Mouse (Mus musculus) thymus, postnatal 4 days (tissue): ENCODE measurements around the gene Gm7030.
"Not testable (repeated sequence)": the region's sequence is repeated elsewhere in the genome, so short reads cannot be mapped to it uniquely, and the experiment has no call there.

Source experiments
- DNase-seq: peaks from one replicate; pipeline ENCODE4 v3.0.0; 2021

The Gm7030 gene

DNA sequence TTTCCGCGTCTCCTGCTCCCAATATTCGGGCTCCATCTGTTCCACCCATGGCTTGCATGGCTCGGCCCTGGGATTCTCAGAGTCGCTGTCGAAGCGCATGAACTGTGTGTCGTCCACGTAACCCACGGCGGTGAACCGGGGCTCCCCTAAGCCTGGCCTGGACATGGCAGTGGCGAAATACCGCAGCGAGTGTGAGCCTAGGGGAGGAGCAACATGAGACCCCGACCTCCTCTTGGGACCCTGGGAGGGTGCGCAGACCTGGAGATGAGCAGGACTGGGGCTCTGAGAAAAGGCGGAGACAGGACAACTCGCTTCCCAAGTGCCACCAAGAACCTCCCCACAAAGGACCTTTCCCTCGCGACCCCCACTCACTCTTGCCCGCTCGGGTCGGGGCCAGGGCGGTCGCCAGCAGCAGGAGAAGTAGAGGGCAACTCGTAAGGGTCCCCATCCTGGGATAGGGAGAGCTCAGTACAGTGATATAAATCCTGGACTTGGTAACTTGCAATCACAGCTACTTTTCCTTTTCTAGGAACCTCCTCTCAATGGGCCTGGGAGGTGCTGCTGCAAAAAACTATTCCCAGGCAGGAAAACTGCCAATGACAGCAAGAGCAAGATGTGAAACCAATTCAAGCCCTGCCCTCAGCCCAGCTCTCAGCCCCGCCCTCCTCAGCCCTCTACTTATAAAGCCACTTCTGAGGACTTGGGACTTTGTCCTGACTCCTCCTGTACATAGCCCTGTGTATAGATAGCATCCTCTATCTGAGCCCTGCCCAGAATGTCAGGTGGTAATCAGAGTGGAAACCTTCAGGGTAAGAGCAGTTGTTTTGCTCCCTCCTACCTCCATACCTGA is at the start of gene Gm7030:
Gene Gm7030 (minus strand): TSS at position 458 of the 850 bp plus-strand sequence.
- DNase-seq = peak; percentile 45

DNA sequence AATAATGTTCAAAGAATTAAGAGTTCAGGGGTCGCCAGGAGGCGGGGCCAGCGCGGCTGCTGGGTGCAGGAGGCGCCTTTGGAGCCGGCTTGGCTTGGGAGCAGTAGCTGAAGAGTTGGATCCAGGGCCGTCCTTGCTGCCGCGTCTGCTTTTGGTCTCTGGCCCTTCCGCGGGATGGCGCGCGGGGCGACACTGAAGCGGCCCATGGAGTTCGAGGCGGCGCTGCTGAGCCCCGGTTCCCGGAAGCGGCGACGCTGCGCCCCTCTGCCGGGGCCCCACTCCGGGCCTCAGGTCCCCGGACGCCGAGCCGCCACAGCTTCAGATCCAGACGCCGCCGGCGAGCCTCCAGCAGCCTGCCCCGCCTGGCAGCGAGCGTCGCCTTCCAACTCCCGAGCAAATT is 49.7 kb upstream of the Gm7030 start:
- peak; percentile 80 for DNase-seq

DNA sequence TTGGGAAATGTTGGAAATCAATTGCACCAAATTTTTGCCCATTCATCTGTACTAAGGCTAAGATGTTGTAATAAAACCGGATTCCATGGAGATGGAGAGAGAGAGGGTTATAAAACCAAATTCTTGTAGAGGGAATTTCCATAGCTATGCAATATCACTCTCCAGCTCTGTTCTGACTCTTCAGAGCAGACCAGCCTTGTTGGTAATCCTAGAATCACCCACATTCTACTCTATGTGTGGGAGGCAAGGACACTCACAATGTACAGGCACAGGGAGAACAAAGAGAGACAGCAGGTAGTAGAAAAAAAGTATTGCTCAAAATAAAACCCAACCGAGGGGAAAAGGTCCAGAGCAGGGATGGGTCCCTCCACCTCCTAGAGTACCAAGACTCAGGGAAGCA is 46.9 kb upstream of the Gm7030 start:
- DNase-seq = not testable (repeated sequence)

DNA sequence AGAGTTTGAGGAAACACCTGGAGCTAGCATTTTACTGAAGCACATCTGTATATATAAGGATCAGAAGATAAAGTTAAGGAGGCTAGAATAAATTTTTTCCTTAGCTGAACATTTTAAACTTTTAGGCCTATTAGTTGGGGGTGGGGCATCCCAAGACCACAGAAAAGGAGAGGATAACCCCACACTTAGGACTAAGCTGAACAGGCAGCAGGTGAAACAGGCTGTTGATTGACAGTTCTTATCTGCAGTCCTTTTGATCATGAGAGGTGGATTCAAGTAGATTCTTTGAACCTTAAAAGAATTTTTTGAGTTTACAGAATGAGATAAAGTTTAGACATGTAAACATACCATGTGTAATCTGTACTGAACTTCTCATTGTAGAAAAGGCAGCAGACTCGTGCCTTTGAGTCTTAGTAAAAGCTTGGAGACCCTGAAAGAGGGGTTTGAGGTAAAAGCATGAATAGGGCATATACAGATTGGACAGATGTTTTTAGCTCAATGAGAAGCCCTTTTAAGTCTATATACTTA is 41.1 kb upstream of the Gm7030 start:
- DNase-seq = no peak

DNA sequence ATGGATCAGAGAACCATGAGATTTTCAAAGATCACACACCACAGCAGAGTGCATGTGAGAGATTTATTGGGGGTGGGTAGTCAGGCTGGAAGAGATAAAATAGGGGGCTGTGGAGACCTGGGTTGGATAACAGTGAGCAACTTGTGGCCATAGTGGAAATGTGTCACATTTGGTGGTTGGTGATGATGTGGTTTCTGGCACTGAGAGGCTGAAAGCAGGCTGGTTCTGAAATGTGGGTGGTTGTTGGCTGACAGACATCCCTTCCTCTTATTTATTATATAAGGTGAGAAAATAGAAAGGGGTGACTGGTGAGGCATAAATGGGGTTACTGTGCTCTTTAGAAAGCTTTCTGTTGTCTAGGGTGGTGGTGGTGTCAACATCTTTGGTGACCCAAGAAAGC is 40.5 kb upstream of the Gm7030 start:
- no peak for DNase-seq

DNA sequence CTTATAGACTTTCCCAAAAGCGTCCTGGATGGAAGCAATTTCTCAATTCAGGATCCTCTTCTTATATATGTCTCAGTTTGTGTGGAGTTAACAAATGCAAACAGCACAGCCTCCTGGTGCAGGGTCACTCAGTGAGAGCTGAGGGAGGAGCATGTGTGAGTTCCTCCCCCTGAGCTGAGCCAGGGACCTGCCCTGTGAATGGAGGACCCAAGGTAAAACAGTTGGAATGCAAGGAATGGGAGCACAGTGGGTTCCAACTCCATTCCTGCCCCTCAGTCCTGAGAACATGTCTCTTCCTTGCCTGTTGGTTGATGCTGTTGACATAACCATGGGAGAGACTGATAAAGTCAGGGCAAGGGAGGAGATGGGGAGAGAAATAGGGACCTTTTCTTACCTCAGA is 39.9 kb upstream of the Gm7030 start:
- DNase-seq = not testable (repeated sequence)

DNA sequence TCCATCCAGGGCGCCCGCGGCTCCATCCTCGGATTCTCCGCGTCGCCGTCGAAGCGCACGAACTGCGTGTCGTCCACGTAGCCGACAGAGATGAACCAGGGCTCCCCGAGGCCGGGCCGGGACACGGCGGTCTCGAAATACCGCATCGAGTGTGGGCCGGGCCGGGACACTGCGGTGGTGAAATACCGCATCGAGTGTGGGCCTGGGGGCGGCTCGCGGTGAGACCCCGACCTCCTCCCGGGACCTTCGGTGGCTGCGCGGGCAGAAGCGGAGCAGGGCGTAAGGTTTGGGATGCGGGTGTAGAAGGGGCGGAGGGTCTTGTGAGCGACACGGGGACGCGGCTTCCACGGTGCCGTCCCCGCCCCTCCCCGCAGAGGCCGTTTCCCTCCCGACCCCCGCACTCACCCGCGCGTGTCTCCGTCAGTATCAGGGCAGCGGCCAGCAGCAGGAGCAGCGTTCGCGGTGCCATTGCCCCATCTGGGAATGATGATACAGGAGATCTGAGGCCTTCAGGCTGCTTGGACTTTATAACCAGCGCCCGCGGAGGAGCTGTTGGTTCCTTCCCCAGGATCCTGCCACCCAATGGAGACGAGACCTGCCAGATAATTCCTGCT is 38.9 kb upstream of the Gm7030 start, which contains the start of gene Gm8909:
Gene Gm8909 (minus strand): TSS at position 499 of the 614 bp plus-strand sequence.
- peak; percentile 64 for DNase-seq

DNA sequence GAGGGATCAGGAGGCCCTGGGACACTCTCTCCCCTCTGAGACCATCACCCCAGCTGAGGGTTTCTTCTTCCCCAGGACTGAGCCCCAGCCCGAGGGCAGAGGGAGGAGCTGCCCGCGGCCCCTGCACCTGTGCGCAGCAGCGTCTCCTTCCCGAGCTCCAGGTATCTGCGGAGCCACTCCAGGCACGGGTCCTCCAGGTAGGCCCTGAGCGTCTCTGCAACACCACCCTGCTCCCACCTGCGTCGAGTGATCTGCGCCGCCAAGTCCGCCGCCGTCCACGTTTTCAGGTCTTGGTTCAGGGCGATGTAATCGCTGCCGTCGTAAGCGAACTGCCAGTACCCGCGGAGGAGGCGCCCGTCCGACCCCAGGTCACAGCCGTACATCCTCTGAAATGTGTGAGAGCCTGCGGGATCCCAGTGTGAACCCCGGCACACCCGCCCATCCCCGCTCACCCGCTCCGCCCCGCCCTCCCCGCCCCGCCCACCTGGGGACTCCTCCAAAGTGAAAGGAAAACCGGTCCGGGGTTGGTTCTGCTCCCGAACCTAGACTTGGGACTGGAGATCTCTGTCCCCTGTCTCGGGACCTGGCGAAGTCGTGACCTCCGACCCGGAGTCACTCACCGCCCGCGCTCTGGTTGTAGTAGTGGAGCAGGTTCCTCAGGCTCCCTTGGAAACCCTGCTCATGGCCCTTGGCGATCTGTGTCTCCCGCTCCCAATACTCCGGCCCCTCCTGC is 38.2 kb upstream of the Gm7030 start:
- DNase-seq = peak; percentile 63

DNA sequence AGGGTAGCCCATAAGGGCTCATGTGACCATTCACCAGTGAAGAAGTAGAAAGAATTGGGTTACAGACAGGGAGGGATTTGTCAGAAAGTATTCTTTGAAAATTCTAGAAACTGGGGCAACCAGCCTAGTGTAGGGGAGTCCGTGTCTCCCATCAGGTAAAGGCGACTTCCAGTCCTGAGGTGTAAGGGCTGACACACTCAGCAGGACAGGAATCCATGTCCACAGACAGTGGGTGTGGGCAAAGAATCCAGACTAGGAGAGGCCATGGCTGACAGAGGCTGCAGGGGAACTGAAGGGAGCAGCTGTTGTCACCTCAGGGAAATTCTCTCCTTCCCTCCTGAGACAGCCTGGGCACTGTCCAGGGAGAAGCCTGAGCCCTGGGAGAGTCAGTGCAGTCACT is 37.7 kb upstream of the Gm7030 start:
- not testable (repeated sequence) for DNase-seq

DNA sequence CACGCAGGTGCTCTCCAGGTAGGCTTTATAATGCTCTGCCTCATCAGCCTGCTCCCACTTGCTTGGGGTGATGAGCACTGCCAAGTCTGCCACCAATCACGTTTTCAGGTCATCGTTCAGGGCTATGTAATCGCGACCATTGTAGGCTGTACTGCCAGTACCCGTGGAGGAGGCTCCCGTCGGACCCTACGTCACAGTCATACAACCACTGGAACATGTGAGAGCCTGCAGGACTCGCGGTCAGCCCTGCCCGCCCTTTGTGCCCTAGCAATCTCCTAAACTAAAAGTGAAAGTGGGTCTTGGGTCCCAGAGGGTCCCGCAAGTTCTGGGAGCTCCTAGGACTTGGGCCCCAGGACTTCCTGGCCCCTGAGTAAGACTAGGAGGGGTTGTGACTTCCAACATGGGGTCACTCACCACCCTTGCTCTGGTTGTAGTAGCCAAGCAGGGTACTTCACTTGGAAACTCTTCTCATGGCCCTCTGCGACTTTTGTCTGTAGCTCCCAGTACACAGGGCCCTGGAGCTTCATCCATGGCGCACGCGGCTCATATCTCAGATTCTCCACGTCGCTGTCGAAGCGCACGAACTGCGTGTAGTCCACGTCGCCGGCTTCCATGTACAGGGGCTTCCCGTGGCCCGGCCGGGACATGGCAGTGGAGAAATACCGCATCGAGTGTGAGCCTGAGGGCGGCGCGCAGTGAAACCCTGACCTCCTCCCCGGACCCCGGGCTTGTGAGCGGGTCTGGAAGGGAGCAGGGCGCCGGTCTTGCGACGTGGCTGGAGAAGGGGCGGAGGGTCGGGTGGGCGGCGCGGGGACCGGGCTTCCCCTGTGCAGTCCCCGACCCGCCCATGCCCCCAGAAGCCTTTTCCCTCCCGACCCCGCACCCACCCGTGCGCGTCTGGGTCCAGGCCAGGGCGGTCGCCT is 32.2 kb upstream of the Gm7030 start:
- DNase-seq = peak; percentile 47

DNA sequence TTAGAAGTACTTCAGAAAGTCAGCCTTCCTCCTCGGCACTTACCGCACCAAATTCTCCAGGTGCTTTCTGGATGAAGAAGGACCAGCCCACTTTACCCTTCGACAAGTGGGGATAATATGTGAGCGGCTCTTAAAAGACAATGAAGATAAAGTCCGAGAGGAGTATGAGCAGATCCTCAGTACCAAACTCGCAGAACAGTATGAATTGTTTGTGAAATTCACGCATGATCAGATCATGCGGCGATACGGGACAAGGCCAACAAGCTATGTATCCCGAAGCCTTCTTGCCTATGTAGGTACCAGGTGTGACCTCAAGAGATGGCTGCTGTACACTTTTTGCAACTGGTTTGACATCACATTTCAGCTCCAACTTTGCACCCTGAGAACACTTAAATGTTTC is 29.0 kb upstream of the Gm7030 start:
- not testable (repeated sequence) for DNase-seq

DNA sequence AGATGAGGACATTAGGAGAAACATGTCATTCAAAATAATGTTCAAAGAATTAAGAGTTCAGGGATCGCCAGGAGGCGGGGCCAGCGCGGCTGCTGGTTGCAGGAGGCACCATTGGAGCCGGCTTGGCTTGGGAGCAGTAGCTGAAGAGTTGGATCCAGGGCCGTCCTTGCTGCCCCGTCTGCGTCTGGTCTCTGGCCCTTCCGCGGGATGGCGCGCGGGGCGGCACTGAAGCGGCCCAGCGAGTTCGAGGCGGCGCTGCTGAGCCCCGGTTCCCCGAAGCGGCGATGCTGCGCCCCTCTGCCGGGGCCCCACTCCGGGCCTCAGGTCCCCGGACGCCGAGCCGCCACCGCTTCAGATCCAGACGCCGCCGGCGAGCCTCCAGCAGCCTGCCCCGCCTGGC is 28.6 kb upstream of the Gm7030 start:
- DNase-seq = peak; percentile 69

DNA sequence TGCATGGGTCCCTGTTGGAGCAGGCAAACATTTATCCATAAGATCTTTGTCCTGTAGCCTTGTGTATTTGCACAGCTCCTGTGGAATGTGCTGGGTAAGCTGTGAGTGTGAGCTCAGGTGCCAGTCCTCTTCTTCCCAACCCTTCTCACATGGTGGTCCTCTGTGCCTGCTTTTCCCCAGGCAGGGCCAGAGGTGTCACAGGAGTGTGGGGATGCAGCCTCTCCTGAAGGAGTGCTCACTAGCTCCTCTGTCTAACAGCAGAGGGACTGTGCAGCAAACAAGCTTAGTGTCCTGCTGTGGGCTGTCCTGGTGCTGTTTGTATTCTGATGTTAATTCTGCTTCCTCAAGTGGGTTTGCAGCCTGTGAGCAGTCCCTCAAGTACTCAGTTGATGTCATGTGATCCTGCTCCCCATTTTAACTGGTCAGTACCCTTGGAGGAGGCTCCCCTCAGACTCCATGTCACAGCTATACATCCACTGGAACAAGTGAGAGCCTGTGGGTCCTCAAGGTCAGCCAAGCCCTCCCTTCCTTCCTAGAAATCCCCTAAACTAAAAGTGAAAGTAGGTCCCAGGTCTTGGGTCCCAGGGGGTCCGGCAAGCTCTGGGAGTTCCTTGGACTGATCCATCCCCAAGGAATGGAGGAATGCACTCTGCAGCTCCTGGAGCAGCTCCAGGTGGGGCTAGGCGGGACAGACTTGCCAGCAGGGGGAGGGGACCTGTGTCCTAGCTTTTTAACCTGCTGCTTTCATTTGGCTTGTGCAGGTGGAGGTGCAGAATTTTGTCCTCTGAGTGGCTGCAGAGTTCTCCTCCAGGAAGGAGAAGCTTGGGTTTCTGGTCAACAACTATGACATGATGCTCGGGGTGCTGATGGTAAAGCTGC is 25.3 kb upstream of the Gm7030 start:
- no peak for DNase-seq

DNA sequence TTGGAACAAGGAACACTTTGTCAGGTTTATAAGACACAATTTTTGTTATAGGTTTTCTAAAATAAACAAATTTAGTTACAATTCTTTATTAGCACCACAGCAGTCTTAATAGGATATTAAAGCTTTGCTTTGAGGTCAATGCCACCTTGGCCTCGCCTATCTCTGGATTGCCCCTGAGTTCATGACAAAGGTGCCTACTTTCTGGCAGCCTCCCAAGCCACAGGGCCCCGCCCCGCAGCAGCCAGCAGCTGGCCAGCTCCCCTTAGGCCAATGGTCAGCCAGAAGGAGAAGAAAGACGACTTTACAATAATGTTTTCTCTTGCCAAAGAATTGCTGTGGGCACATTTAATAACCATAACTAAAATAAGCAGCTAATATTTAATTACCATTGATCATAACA is 22.0 kb upstream of the Gm7030 start:
- DNase-seq = not testable (repeated sequence)

DNA sequence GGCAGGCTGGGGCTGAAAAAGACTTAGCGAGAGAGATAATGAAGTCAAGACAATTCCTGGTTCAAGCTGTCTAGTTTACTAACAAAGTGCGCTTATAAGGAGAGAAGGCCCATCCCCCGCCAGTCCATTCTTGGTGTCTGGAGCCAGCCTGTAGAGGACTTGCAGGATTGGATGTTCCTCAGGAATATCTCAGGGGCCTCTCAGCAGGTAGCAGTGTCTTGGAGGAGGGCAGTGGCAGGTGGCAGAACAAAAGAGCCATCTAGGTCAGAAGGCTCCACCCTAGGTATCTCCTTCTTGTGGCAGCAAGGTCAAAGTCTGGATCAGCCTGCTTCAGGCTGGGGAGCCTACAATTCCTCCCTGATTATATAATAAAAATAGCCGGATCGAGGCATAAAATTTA is 19.2 kb upstream of the Gm7030 start:
- DNase-seq = not testable (repeated sequence)

DNA sequence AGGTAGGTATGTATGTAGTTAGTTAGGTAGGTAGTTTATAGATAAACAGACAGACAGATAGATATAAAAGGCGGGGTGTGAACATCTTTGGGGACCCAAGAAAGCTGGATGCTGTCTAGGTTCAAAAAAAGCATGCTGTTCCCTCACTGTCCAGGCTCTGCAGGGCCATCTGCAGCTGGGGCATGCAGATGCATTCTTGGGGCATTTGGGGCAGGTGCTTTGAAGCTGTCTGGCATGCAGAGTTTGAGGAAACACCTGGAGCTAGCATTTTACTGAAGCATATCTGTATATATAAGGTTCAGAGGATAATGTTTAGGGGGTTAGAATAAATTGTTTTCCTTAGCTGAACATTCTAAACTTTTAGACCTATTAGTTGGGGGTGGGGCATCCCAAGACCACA is 17.7 kb upstream of the Gm7030 start:
- not testable (repeated sequence) for DNase-seq

DNA sequence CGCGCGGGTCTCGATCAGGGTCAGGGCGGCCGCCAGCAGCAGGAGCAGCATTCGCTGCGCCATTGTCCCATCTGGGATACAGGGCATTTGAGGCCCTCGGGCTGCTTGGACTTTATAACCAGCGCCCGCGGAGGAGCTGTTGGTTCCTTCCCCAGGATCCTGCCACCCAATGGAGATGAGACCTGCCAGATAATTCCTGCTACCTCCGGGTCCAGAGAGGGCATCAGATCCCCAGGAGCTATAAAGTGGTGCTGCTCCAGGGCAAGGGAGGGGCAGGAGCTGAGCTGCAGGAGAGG is 16.6 kb upstream of the Gm7030 start:
- not testable (repeated sequence) for DNase-seq

DNA sequence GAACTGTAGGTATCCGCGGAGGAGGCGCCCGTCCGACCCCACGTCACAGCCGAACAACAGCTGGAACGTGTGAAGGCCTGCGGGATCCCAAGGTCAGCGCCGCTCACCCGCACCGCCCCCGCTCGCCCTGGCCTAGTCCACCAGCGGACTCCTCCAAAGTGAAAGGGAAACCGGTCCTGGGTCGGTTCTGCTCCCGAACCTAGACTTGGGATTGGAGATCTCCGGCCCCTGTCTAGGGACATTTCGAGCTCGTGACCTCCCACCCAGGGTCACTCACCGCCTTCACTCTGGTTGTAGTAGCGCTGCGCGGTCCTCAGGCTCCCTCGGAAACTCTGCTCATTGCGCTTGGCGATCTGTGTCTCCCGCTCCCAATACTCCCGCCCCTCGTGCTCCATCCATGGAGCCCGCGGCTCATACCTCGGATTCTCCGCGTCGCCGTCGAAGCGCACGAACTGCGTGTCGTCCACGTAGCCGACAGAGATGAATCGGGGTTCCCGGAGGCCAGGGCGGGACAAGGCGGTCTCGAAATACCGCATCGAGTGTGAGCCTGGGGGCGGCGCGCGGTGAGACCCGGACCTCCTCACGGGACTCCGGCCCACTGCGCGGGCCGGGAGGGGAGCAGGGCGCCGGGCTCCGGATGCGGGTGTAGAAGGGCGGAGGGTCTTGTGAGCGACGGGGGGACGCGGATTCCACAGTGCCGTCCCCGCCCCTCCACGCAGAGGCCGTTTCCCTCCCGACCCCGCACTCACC is 16.1 kb upstream of the Gm7030 start:
- DNase-seq = peak; percentile 81

DNA sequence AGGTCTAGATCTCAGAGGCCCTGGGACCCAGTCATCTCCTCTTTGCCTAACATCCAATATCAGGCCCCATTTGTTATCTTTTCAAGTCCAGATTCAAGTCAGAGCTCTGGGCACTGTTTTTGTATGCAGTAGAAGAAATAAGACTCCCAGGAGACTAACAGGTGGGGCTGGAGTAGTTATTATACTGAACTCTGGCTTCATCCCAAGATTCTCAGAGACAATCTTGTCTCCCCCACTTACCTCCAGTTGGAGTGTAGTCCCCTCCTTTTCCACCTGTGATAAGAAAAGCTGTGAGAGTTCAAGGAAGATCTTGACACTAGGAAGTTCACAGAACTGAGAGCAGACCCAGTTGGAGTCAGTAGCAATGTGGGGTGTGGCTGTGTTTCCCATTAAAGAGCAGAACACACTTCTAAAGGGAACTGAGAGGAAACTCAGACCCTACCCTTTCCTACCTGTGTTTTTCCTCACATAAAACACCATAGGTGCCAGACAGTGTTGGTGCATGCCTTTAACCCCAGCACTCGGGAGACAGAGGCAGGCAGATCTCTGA is 7.1 kb upstream of the Gm7030 start:
- not testable (repeated sequence) for DNase-seq
